Mouse (Mus musculus) layer of hippocampus, postnatal 14 days (tissue): ENCODE measurements around the gene Mavs. TPM values are rescaled to one million over a fixed set of nuclear protein-coding genes. Genes with fewer than 3 reads are reported as not detected.
"Not testable (repeated sequence)": the region's sequence is repeated elsewhere in the genome, so short reads cannot be mapped to it uniquely, and the experiment has no call there.

ENCODE experiments used
- DNase-seq, 2 experiments: peaks; one replicate each; pipeline ENCODE4 v3.0.0; 2021 to 2022; ENCODE audit warnings: low spot score in 2 of 2, mixed read lengths in 1 of 2
- total RNA-seq, 2 experiments: library from RNA; stranded (reverse); gene quantifications; 2 replicates each; pipeline ENCODE4 v1.2.3; 2021

Gene Mavs
- total RNA-seq, 2 experiments from 2014 or later: 8.4 to 9.9 TPM

DNA sequence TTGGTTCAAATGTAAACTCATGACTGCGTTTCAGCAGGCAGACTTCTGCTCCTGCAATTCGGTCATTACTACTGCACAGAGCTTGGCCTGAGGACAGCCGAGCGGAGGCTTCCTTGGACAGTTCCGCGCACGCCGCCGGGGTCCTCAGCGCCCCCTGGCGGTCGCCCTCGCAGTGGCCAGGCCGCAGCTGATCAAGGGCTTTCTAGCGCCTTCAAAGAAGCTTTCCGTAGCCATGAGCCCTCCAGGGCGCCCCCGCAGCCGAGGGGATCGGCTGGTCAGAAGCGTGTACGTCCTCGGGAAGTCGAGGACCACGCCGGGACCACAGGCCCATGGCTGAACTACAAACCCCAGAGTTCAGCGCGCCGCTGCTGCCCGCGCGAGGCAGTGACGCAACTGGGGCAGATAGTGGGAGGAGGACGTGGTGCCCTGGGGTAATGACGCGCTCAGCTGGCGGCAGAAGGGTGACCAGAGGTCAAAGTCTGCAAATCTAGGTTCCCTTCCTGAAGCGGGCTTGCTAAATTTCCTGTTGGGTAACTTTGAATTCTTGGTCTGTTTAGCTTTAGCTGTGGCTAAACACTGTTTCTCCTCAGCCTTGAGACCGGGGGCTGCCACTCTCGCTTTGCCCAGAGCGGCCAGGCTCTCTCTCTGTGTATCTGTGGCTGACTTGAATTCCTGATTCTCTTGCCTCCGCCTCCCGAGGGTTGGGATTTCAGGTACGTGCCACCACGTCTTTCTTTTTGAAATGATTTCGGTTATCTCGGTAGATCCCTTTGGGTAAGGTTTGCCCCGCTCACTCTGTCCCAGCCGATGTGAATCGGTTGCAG lies 23.7 kb upstream of the Mavs start:
- DNase-seq: peak; percentile 96 to 98

DNA sequence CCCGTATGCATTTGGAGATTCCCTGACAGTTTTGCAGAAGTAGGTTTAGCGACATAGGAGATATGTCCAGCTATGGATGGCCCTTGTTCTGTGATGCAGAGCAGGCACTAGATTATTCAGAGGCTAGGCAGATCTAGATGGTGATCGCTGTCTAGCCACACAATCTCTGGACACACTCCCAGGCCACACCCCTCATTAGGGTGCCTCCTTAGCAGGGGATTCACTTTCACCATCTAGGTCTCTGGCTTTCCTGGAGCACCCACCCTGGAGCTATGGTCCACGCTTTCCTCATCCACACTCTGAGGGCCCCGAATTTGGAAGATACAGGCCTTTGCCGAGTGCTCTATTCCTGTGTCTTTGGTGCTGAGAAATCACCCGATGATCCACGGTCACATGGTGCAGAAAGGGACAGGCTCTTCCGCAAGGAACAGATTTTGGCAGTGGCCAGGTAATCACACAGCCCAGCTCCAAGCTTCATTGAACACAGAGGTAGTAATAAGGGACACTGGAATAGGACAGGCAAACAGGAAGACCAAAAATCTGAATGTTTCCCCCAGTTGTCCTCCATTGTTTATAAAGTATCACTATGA lies 22.7 kb upstream of the Mavs start:
- peak in 1 of 2 experiments; percentile 28 for DNase-seq

DNA sequence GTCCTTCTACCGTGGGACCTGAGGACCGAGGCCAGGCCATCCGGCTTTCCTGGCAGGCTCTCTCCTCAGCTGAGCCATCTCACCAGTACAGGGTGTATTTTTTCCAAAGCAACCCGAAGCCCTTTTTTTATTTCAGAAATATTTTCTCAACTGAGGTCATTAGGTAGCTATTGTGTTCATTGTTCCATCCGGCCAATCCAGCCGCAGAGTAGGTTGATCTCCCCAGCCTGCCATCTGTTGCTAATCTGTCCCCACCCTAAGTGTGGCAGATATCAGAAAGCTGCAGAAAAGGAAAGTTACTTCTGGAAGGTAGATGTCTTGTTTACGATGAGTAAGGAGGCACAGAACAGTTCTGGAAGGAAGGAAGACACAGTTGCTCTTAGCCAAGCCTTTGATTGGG lies 20.1 kb upstream of the Mavs start:
- DNase-seq: no peak

DNA sequence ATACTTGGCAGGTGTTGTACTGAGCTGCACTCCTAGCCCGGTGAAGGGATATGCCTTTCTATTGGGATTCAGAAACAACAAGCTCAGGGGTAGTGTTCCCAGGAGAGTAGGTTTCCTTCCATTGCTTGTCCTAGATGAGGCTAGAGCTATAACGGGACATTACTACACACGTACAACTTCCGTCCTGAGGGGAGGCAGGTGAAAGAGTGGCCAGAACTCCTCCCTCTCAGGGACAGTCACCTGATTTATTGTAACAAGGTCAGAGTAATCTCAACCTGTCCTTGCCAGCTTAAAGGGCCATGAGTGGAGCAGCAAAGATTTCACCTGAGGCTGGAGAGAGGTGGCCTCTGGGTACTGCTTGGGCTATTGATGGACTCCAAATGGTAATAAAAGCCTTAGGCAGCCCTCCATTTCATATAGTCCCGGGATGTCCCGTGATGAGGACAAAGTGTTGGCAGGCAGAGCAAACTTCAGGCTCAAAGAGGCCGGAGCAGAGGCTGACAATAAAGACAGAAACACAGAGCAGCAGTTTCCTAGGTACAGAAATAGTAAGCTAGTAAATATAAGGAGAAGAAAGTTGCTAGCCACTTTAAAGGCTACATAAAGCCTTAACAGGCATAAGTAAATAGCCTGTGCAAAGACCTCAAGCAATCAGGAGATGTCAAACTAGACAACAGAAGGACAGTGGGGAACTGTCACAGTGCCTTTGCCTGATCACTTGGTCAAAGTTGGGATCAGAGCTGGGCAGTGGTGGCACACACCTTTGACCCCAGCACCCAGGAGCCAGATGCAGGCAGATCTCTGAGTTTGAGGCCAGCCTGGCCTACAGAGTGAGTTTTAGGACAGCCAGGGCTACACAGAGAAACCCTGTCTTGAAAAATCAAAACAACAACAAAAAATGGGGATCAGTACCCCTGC lies 17.7 kb upstream of the Mavs start:
- DNase-seq: no peak

DNA sequence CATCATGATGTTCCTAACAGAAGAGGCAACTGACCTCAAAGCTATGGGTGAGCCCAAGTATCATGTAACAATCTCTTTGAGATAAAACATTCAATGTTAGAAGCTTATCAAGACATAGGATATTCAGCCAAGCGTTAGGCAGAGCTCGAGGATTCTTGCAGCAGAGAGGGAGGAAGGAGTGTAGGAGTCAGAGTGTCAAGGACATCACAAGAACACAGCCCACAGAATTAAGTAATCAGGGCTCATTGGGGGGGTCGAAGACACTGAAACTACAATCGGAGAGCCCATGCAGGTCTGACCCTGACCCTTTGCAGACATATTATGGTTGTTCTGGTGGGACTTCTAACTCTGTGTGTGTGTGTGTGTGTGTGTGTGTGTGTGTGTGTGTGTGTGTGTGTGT lies 13.8 kb upstream of the Mavs start:
- DNase-seq: no peak

DNA sequence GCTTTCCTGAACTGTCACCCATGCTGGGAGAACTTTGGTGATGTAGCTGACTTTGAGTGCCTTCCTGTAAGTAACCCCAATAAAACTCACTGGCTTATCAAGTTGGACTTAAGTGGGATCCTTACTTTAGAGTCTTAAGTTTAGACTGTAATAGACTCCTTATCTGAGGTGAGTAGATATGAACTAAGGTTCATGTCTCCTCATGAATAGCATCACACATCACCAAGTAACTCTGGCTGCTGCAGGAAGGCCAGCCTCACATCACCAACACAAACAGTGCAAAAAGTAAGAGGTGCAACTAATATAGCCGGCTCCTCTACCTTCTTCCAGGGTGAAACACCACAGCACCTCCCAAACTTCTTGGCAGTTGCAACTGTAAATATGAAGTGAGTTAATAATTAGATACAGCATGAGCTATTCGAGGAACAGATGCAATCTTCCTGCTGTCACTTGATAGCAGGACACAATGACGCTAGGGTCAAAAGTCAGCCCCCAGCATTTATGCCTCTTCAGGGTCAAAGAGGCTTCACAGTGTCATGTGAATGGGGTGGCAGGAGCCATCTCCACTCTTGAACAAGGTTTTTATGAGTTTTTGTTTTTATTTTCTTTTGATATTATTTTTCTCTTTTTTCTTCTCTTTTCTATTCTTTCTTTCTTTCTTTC lies 11.9 kb upstream of the Mavs start:
- DNase-seq: no peak

DNA sequence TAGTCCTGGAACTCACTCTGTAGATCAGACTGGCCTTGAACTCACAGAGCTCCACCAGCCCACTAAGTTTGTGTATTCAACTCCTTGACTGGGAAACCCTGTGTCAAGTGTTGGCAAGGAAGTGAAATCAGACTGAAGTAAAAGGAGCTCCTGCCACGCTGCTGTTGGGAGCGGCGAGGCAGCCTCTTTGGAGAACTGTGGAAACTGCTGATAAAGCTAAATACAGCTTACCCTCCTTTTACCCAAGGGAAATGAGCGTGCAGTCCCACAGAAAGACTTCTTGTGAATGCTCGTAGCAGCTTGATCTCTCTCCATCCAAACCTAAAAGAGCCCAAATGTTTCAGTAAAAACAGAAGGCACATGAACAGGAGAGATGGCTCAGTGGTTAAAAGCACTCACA lies 11.3 kb upstream of the Mavs start:
- no peak for DNase-seq

DNA sequence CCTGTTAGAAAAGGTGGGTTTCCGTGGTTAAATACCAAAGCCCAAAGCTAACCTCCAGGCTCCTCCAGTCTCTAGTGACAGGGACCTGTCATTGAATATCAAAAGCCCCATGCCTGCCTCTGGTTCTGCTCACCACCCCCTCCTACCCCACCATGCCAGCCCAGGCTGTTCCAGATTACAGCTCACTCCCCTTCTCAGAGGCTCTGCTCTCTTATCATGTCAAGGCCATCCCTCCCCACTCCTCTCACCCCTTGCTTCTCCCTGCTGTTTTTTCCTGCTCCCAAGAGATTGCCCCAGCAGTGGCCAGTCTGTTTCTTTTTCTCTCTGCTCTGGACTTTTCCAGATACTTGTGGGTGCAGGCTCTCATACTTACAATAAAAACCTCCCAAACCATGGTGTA lies 10.3 kb upstream of the Mavs start:
- no peak for DNase-seq

DNA sequence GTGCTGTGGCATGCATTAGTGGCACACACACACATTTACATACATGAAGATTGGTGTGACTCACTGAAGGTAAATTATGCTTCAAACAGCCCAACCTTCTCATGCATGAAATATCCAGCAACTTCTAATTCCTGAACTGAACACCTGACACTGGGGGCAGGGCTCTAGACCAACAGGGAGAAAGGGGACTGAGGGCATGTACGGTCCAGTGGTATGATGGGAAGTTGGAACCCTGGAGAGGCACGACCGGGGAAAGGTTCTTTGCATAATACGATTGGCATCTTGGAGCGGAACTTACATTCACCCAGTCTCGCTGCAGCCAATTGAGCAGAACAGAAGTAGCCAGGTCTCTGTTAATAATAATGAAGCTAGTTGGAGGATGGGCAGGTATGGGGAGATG lies 8.7 kb upstream of the Mavs start:
- no peak for DNase-seq

DNA sequence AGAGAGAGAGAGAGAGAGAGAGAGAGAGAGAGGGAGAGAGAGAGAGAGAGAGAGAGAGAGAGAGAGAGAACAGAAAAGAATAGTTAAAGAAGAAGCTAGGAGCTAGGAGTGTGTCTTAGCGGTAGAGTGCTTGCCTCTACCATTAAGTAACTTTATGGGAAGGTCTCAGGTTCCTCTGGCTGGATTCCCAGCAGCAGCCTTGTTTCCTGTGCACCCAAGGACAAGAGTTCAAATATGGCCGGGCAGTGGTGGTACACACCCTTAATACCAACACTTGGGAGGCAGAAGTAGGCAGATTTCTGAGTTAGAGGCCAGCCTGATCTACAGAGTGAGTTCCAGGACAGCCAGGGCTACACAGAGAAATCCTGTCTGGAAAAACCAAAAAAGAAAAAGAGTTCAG lies 7.2 kb upstream of the Mavs start:
- not testable (repeated sequence) for DNase-seq

DNA sequence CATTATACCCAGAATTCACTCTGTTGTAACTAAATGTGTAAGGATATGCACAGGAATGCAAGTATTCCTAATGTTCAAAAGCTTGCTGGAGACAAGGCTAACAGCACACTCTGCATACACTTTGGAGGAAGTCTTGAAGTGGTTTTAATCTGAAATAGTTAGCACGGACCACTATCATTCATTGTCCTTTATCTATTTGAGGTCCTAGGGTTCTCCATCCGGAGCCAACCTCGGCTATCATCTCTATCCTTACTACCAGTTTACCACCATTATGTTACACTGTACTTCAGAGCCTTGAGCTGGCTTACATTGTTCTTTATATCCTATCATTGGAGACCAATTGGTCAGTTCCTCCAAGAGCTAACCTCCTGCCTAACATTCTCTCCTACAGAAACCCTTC lies 6.6 kb upstream of the Mavs start:
- no peak for DNase-seq

DNA sequence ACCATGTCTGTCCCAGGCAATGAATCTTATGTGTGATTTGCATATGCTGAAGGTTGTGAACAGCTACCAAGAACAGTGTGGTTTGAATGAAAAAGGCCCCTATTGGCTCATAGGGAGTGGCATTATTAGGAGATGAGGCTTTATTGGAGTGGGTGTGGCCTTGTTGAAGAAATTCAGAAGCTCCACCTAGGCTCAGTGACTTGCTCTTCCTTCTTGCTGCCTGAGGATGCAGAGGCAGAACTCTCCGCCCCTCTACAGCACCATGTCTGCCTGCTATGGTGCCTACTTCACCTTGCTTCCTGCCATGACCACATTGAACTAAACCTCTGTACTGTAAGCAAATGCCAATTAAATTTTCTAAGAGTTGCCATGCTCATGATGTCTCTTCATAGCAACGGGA lies 1.3 kb upstream of the Mavs start:
- no peak for DNase-seq

DNA sequence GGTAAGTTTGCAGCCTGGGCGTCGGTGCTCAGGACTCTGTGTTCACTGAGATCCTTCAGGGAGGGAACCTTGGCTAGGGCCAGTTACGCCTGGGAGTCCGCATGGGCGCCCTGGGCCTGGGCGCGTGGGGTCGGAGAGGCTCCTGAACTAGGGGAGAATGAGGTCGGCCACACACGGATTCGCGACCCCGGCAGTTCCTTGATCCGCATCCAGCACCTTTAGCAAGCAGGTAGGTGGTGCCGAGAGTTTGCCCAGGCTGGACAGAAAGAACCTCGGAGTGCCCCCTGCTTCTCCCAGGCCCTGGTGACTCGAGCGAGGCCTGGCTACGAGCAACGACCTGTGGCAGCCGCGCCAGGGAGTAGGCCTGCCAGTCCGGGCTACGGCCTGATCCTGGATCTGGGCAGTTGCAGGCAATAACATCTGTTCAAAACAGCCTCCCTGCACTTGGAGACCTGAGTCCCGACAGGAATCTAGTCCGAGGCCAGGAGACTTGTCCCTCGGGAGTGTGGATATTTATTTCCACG lies 326 bp downstream of the Mavs start:
- no peak for DNase-seq

DNA sequence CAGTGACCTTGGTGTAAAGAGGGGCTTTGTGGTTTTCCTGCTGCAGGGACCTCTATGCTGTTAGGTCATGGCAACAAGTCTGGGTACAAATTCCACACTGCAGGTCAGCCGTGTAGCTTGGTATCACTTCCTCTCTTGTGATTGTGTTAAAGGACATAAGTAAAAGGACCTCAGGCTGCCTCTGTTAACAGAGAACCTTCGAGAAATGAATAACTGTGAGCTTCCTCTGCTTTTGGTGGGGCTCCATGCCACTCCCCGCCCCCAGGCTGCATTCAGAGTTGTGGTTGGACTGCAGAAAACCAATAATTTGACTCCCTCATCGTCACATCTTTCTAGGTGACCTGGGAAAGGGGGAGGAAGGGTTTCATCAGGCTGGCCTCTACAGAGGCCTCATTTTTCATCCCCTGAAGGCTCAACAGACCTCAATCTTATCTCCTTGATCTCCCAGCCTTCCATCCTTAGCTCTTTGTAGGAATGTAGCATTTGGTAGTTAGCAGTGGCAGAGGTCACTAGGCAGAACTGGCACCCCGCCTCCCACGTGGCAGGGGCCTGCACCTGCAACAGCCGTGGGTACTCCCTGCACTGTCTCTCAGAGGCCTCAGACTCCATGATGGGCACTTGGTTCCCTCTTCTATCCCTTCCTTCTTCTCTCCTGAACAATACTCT lies 1.2 kb downstream of the Mavs start:
- DNase-seq: no peak

DNA sequence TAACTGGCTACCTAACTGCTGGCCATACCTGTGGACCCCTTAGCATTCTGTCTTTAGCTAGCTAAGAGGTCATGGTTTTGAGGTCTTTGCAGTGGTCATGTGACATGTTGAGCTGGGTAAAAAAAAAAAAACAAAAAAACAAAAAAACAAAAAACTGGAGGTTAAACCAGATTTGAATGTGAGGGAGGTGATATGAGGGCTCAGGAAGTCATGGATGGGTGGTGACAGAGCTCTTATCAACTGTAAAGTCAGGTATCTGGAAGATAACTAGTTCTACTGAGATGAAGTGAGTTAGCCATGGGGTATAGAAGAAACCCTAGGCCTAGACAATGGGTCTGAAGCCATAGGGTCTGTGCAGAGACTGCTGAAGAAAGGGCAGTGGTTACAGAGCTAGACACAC lies 8.3 kb downstream of the Mavs start:
- no peak for DNase-seq

DNA sequence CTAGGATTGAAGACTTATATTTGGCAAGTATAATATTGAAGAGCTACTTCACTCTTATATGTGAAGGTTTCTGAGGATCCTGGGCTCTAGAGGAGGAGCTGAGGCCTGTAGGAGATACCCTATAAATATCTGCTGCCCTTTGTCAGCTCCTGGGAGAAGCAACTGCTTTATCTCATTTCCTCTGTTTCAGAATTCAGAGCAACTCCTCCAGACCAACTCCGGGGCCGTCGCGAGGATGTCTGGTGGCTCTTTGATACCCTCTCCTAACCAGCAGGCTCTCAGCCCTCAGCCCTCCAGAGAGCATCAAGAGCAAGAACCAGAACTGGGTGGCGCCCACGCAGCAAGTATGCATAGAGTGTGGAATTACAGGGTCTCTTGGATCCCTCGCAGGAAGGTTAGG lies 9.1 kb downstream of the Mavs start:
- no peak for DNase-seq

DNA sequence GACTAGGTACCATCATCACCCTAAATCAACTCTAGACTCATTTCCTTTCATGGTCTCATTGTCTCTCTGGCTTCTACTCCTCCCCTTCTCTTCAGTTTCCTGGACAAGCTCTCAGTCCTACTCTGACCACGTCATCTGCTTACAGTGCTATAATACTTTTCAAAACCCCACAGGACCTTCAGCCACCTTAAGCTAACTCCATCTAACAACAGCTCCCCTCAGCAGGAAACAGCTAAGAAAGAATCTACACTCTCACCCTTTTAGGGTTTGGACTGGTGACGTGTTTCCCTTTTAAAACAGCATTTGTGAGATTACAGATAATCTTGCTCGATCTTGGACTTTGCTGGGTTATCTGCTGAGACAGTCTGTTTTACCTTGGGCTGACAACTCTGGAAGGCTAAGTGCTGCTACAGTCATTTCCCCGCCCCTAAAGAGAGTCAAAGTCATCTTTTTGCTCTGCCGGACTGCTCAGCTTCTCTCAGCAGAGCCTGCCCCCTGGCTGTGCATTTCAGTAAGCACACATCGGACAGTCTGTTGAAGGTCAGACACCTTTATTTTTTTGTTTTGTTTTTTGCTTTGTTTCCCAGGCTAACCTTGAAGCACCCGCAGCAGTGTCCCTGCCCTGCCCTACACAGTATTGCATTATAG lies 19.9 kb downstream of the Mavs start:
- peak in 1 of 2 experiments; percentile 32 for DNase-seq

DNA sequence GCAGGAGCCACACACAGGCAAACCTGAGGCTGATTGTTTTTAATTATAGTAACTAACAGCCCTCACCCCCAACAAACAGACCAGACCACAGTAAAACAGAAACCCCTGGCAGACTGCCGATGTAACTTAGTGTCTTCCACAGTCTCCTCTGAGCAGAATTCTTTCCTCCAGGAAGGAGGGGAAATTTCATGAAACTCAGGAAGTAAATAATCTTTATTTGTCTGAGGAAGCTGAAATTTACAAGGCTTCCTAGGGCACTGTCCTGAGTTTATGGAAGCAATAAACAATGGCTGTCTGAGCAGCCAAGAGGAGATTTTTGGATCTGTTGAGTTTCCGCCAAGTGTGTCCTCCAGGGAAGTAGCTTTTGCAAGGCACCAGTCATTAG lies 20.5 kb downstream of the Mavs start:
- no peak for DNase-seq

DNA sequence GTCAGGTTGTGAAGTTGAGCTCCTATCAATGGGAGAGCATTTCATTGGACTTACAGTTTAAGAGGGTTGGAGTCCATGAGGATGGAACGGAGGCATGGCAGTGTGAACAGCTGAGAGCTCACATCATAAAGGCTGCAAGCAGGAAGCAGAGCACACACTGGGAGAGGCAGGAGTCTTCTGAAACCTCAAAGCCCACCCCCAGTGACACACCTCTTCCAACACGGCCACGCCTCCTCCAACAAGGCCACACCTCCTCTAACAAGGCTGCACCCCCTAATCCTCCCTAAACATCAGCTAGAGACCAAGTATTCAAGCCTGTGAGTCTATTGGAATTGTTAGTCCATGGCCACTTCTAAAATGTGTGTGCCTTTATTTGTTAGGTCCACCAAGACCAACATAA lies 21.9 kb downstream of the Mavs start:
- no peak for DNase-seq

DNA sequence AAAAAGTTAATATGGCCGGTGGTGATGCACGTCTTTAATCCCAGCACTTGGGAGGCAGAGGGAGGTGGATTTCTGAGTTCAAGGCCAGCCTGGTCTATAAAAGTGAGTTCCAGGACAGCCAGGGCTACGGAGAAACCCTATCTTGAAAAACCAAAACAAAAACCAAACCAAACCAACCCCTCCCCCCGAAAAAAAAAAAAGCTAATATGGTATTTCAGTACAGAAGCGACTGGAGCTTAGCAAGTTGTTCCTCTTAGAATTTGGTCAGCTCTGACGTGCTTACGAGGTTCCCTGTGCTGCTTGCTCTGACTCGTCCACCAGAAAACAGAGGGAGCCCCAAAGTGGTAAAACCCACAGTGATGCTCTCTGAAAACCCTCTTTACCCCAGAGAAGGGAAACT lies 24.8 kb downstream of the Mavs start:
- DNase-seq: no peak
